Mouse (Mus musculus) midbrain, embryonic 14.5 days (tissue): ENCODE data around the gene Gm47995. TPM values are rescaled to one million over a fixed set of nuclear protein-coding genes. Genes with fewer than 3 reads are reported as not detected.
A peak's percentile ranks its signal among the peaks of the same experiment; 100 is the strongest.
"Not testable (repeated sequence)": the region's sequence is repeated elsewhere in the genome, so short reads cannot be mapped to it uniquely, and the experiment has no call there.

Experiments used
- ATAC-seq: fragments of 200-750 bp; cut with Nextera tagmentation; 2 replicates; pipeline ENCODE4 v1.8.0; 2017; ENCODE audit warnings: moderate number of reproducible peaks, moderate library complexity; ENCODE audit not compliant: low FRiP score, low TSS enrichment
- DNase-seq: peaks from one replicate; pipeline ENCODE4 v3.0.0-alpha.2; 2015
- H3K27ac ChIP-seq: fragments of 300-500 bp; sonication (generic); replicated peaks from 2 replicates; pipeline ENCODE4 v1.5.1; 2014; ENCODE audit warnings: mild to moderate bottlenecking, low read depth, low read length, moderate library complexity
- H3K27me3 ChIP-seq: fragments of 300-500 bp; sonication (generic); 2 replicates; pipeline ENCODE4 v1.6.1; 2014; ENCODE audit warnings: low read length, control low read depth, mixed read lengths; ENCODE audit not compliant: control insufficient read depth, insufficient read depth
- H3K36me3 ChIP-seq: fragments of 300-500 bp; sonication (generic); 2 replicates; pipeline ENCODE4 v1.6.1; 2014; ENCODE audit warnings: low read length, control low read depth; ENCODE audit not compliant: control insufficient read depth, insufficient read depth
- H3K4me1 ChIP-seq: fragments of 300-500 bp; sonication (generic); 2 replicates; pipeline ENCODE4 v1.6.1; 2014; ENCODE audit warnings: mild to moderate bottlenecking, antibody characterized with exemption, low read length, control low read depth; ENCODE audit not compliant: control insufficient read depth, insufficient read depth
- H3K4me2 ChIP-seq: fragments of 300-500 bp; sonication (generic); 2 replicates; pipeline ENCODE4 v1.6.1; 2014; ENCODE audit warnings: mild to moderate bottlenecking, low read length, moderate library complexity
- H3K4me3 ChIP-seq: fragments of 300-500 bp; sonication (generic); replicated peaks from 2 replicates; pipeline ENCODE4 v1.5.1; 2014; ENCODE audit warnings: low read depth, low read length
- H3K9ac ChIP-seq: fragments of 300-500 bp; sonication (generic); replicated peaks from 2 replicates; pipeline ENCODE4 v1.6.1; 2014; ENCODE audit warnings: mild to moderate bottlenecking, low read length, moderate library complexity
- H3K9me3 ChIP-seq: fragments of 300-500 bp; sonication (generic); 2 replicates; pipeline ENCODE4 v1.6.1; 2016; ENCODE audit warnings: low read length, control low read depth, mixed read lengths; ENCODE audit not compliant: control insufficient read depth
- WGBS: fragments of 180-500 bp; shearing (Covaris S2); extraction: QIAGEN DNeasy Blood & Tissue Kit; methylation state at CpG from one replicate; pipeline ENCODE4 v1.1.7; 2014; 5-methylcytosine and 5-hydroxymethylcytosine counted together
- polyA plus RNA-seq: library from polyadenylated mRNA; unstranded; fragments of >200 nt; fragmentation: Nextera tagmentation; extraction: Ambion mirVana; gene quantifications from 2 replicates; pipeline ENCODE4 v1.2.1, GENCODE M21; 2014

Gm47995 gene
- polyA plus RNA-seq, 1 experiment from 2014 or later, result not detected

DNA sequence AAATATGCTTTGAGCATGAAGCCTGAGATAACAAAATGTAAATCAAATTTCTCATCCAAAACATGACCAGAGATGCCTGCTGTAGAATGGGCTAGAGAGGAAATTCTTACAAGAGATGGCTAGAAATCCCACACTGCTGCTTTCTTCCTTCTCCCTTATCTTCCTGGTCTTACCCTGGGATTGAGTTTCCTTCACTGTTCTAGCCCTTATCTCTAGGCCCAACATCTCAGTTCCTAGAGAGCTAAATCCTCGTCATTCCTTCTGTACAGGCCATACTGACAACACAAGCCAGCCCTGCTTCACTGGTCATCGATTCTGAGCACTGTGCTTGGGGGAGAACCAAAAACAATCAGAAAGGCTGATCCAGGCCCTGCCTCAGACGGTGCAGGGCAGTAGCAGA lies 1.6 kb upstream of the Gm47995 start:
- H3K4me2 ChIP-seq, H3K27me3 ChIP-seq, H3K9ac ChIP-seq, H3K36me3 ChIP-seq, DNase-seq, H3K4me3 ChIP-seq, H3K27ac ChIP-seq, H3K9me3 ChIP-seq, ATAC-seq, H3K4me1 ChIP-seq: not testable (repeated sequence)
- 74% methylated on average over 3 of the region's 3 CpGs for WGBS

DNA sequence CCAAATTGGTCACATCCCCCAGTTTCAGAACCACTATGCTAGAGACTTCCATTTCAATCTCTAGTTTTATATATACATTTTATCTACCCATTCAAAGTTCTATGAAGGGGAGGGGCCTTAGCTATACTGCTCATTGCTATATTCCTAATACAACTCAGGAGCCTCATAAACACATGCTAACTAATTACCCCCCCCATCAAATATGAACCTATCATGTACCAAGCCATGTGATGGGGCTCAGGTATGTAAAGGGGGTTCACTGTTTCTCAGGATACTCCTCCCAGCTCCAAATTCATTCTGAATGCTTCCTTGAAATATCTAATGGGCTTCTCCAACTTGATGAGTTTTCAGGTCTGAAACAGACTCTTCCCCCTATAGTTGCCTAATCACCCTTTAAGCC lies 2.4 kb downstream of the Gm47995 start:
- not testable (repeated sequence) for H3K36me3 ChIP-seq, H3K27me3 ChIP-seq, H3K4me3 ChIP-seq, DNase-seq, H3K27ac ChIP-seq, H3K4me1 ChIP-seq, H3K4me2 ChIP-seq, H3K9ac ChIP-seq, H3K9me3 ChIP-seq
- ATAC-seq, result 0 out of 2 replicates have a peak, but pooled peaks have one; percentile 58

GRCm38 (mm10) chr1:151202771-151203170 lies 4.5 kb downstream of the Gm47995 start:
- H3K27me3 ChIP-seq, H3K36me3 ChIP-seq, H3K4me1 ChIP-seq, DNase-seq, H3K27ac ChIP-seq, H3K4me3 ChIP-seq, H3K4me2 ChIP-seq, ATAC-seq, H3K9ac ChIP-seq, H3K9me3 ChIP-seq: not testable (repeated sequence)
- WGBS, result 72% methylated on average over 3 of the region's 5 CpGs

- no CpG with 5 or more reads among the region's 6 CpGs for WGBS
Measured at GRCm38 (mm10) chr1:151203818-151204217, 5.6 kb downstream of the Gm47995 start, which contains the start of gene 3110040M04Rik. Gene 3110040M04Rik, plus strand, starts transcription at chr1:151204121.

DNA sequence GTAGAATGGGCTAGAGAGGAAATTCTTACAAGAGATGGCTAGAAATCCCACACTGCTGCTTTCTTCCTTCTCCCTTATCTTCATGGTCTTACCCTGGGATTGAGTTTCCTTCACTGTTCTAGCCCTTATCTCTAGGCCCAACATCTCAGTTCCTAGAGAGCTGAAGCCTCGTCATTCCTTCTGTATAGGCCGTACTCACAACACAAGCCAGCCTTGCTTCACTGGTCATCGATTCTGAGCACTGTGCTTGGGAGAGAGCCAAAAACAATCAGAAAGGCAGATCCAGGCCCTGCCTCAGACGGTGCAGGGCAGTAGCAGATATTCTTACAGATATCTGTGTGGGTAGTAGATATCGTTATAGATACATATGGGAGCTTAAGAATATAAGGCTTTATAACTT lies 10.2 kb downstream of the Gm47995 start:
- H3K9ac ChIP-seq, H3K4me1 ChIP-seq, DNase-seq, H3K27ac ChIP-seq, H3K4me3 ChIP-seq, H3K9me3 ChIP-seq, H3K36me3 ChIP-seq, H3K27me3 ChIP-seq, H3K4me2 ChIP-seq: not testable (repeated sequence)
- peak; percentile 40; the same call in 1 of the 2 replicates for ATAC-seq
- 86% methylated on average over 3 of the region's 5 CpGs for WGBS

More at GRCm38 (mm10) chr1:151203818-151204217, 5.6 kb downstream of the Gm47995 start, which contains the start of gene 3110040M04Rik:
- not testable (repeated sequence) for H3K36me3 ChIP-seq, H3K4me1 ChIP-seq, H3K9me3 ChIP-seq, H3K4me3 ChIP-seq, H3K4me2 ChIP-seq, H3K27ac ChIP-seq, H3K27me3 ChIP-seq, DNase-seq, ATAC-seq, H3K9ac ChIP-seq

- not testable (repeated sequence) for H3K4me3 ChIP-seq, H3K27ac ChIP-seq, ATAC-seq, H3K27me3 ChIP-seq, H3K4me2 ChIP-seq, H3K4me1 ChIP-seq, DNase-seq, H3K9ac ChIP-seq, H3K36me3 ChIP-seq, H3K9me3 ChIP-seq
Measured at GRCm38 (mm10) chr1:151208944-151209343, 10.7 kb downstream of the Gm47995 start.

GRCm38 (mm10) chr1:151209824-151210355 lies 11.6 kb downstream of the Gm47995 start, which contains the start of gene Gm47996:
Gene Gm47996, plus strand, starts transcription at chr1:151210131.
- H3K9me3 ChIP-seq, H3K9ac ChIP-seq, H3K4me3 ChIP-seq, H3K4me1 ChIP-seq, H3K27ac ChIP-seq, H3K4me2 ChIP-seq, H3K36me3 ChIP-seq, H3K27me3 ChIP-seq, ATAC-seq, DNase-seq: not testable (repeated sequence)
- 93% methylated on average over 4 of the region's 8 CpGs for WGBS

GRCm38 (mm10) chr1:151211666-151212065 lies 13.4 kb downstream of the Gm47995 start:
- not testable (repeated sequence) for H3K36me3 ChIP-seq, ATAC-seq, H3K9me3 ChIP-seq, H3K4me1 ChIP-seq, H3K4me2 ChIP-seq, H3K27me3 ChIP-seq, H3K4me3 ChIP-seq, H3K9ac ChIP-seq, DNase-seq, H3K27ac ChIP-seq
- 89% methylated on average over 5 of the region's 5 CpGs for WGBS

DNA sequence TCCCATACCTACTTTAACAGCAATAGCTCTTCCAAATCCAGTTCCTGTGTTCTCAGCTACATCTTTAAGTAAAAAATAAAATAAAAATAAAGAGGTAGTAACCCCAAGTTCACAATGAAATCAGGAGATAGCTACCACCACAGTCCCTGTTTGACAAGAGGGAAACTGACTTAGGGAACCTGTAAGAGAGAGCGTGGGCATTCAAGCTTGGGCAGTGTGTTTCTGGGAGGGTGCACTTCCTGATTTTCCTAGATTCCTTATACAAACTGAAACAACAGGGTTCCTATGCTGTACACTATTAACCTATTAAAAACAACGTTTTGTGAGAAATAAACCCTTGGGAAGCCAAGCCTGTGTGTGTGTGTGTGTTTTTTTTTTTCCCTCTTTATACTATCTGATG lies 16.6 kb downstream of the Gm47995 start:
- no peak overlapping the region for H3K4me3 ChIP-seq
- no peak overlapping the region for H3K27ac ChIP-seq
- no peak for ATAC-seq
- H3K4me1 ChIP-seq, result no peaks in the 10 kb centered on the region
- no peak overlapping the region for H3K4me2 ChIP-seq
- DNase-seq, result no peak
- WGBS, result 81% methylated on average over 2 of the region's 2 CpGs
- H3K9me3 ChIP-seq, result no peaks in the 10 kb centered on the region
- H3K36me3 ChIP-seq, result no peaks in the 10 kb centered on the region
- H3K27me3 ChIP-seq, result no peaks in the 10 kb centered on the region
- H3K9ac ChIP-seq, result no peak overlapping the region
